Mouse (Mus musculus) adrenal gland, adult 8-10 months (tissue): ENCODE measurements around the gene Tmem208. TPM values are rescaled to one million over a fixed set of nuclear protein-coding genes. Genes with fewer than 3 reads are reported as not detected.

Source experiments
- DNase-seq: peaks from one replicate; pipeline ENCODE4 v3.0.0; 2022
- microRNA-seq, 2 experiments: library from miRNA; unstranded; fragments of <30 nt; microRNA quantifications; one replicate each; pipeline ENCODE4 v1.2.0; 2022
- total RNA-seq, 4 experiments: library from RNA; stranded (reverse); gene quantifications; 2 replicates each; pipeline ENCODE4 v1.2.4; 2022

Tmem208 gene
- total RNA-seq, 4 experiments from 2014 or later = 62.1 to 66.9 (median 65.1) TPM

- DNase-seq = no peak
Measured at GRCm38 (mm10) chr8:105354549-105354948, 28.4 kb downstream of the Tmem208 start.

- DNase-seq = no peak
Measured at GRCm38 (mm10) chr8:105355179-105356024, 29.2 kb downstream of the Tmem208 start.

GRCm38 (mm10) chr8:105356681-105357080, 30.5 kb downstream of the Tmem208 start:
- DNase-seq = no peak

- DNase-seq = no peak
Measured at GRCm38 (mm10) chr8:105359208-105359607, 33.1 kb downstream of the Tmem208 start.

- no peak for DNase-seq
Measured at GRCm38 (mm10) chr8:105359646-105360045, 33.5 kb downstream of the Tmem208 start.

GRCm38 (mm10) chr8:105361751-105362702, 35.9 kb downstream of the Tmem208 start:
- no peak for DNase-seq

GRCm38 (mm10) chr8:105367107-105367506, 41.0 kb downstream of the Tmem208 start:
- DNase-seq = no peak

- DNase-seq = peak; percentile 33
Measured at GRCm38 (mm10) chr8:105372473-105372872, 46.3 kb downstream of the Tmem208 start.

GRCm38 (mm10) chr8:105373032-105373431, 46.9 kb downstream of the Tmem208 start, which contains the start of gene Plekhg4:
TSS of gene Plekhg4 (plus strand) at chr8:105373274.
- DNase-seq = peak; percentile 37

GRCm38 (mm10) chr8:105374513-105374966, 48.4 kb downstream of the Tmem208 start:
- DNase-seq = no peak

- no peak for DNase-seq
Measured at GRCm38 (mm10) chr8:105378673-105379072, 52.5 kb downstream of the Tmem208 start.

- no peak for DNase-seq
Measured at GRCm38 (mm10) chr8:105380308-105380707, 54.2 kb downstream of the Tmem208 start.

GRCm38 (mm10) chr8:105384070-105384469, 57.9 kb downstream of the Tmem208 start:
- DNase-seq = no peak

Small RNAs within 50 kb of the gene (microRNA-seq; reads per million reads assigned to microRNA genes)
- gene Gm27320 = 0 reads per million in 2 experiments
- gene Mir328 = 2,452 to 2,822 reads per million in 2 experiments

Other genes with a start within 250 kb of the Tmem208 start
- under 1 TPM in 1 of 4 experiments, not detected in 3; 0.73 TPM for gene Ces3b, start 242.6 kb upstream of the Tmem208 start, total RNA-seq
- under 1 TPM in 2 of 4 experiments, not detected in 2; 0.16 to 0.24 TPM for gene Ces4a, start 194.6 kb upstream of the Tmem208 start, total RNA-seq
- gene Cbfb, start 155.7 kb upstream of the Tmem208 start, total RNA-seq = 100 to 1,000 TPM in 2 of 4 experiments, 10 to 100 TPM in 2; 71.5 to 127 (median 93.2) TPM
- 10 to 100 TPM; 25.0 to 31.8 (median 28.4) TPM for gene D230025D16Rik, start 101.2 kb upstream of the Tmem208 start, total RNA-seq
- gene B3gnt9, start 71.2 kb upstream of the Tmem208 start, total RNA-seq = 1 to 10 TPM; 3.5 to 5.9 (median 4.6) TPM
- gene Tradd, start 61.7 kb upstream of the Tmem208 start, total RNA-seq = 10 to 100 TPM; 15.5 to 20.0 (median 19.2) TPM
- gene Fbxl8, start 61.7 kb upstream of the Tmem208 start, total RNA-seq = 1 to 10 TPM; 3.9 to 5.4 (median 4.5) TPM
- gene Hsf4, start 56.6 kb upstream of the Tmem208 start, total RNA-seq = 1 to 10 TPM; 2.1 to 4.8 (median 3.3) TPM
- gene Nol3, start 50.2 kb upstream of the Tmem208 start, total RNA-seq = 10 to 100 TPM in 1 of 4 experiments, 1 to 10 TPM in 3; 5.5 to 11.7 (median 6.5) TPM
- 1 to 10 TPM; 2.6 to 5.0 (median 4.6) TPM for gene 4931428F04Rik, start 36.5 kb upstream of the Tmem208 start, total RNA-seq
- gene Exoc3l, start 30.3 kb upstream of the Tmem208 start, total RNA-seq = 10 to 100 TPM; 20.0 to 57.6 (median 36.8) TPM
- gene E2f4, start 28.7 kb upstream of the Tmem208 start, total RNA-seq = 10 to 100 TPM; 39.5 to 53.6 (median 42.0) TPM
- 10 to 100 TPM in 2 of 4 experiments, 1 to 10 TPM in 2; 7.0 to 14.0 (median 9.3) TPM for gene Elmo3, start 20.8 kb upstream of the Tmem208 start, total RNA-seq
- 10 to 100 TPM in 2 of 4 experiments, 1 to 10 TPM in 2; 3.1 to 14.2 (median 8.5) TPM for gene Lrrc29, start 76 bp upstream of the Tmem208 start, total RNA-seq
- gene Fhod1, start 21.6 kb downstream of the Tmem208 start, total RNA-seq = 10 to 100 TPM; 11.8 to 21.9 (median 17.1) TPM
- 1 to 10 TPM in 3 of 4 experiments, under 1 TPM in 1; 0.73 to 1.9 (median 1.4) TPM for gene Slc9a5, start 22.5 kb downstream of the Tmem208 start, total RNA-seq
- gene Plekhg4, start 46.9 kb downstream of the Tmem208 start, total RNA-seq = 1 to 10 TPM in 2 of 4 experiments, under 1 TPM in 2; 0.42 to 2.7 (median 1.3) TPM
- under 1 TPM in 1 of 4 experiments, not detected in 3; 0.15 TPM for gene Kctd19, start 87.1 kb downstream of the Tmem208 start, total RNA-seq
- gene Lrrc36, start 87.2 kb downstream of the Tmem208 start, total RNA-seq = 10 to 100 TPM in 1 of 4 experiments, 1 to 10 TPM in 3; 4.1 to 10.1 (median 7.0) TPM
- 10 to 100 TPM; 28.3 to 40.2 (median 33.0) TPM for gene Tppp3, start 145.2 kb downstream of the Tmem208 start, total RNA-seq
- gene Zdhhc1, start 170.5 kb downstream of the Tmem208 start, total RNA-seq = 10 to 100 TPM; 20.6 to 40.1 (median 31.3) TPM
- gene Hsd11b2, start 192.4 kb downstream of the Tmem208 start, total RNA-seq = under 1 TPM; 0.56 to 0.98 (median 0.82) TPM
- gene Atp6v0d1, start 239.7 kb downstream of the Tmem208 start, total RNA-seq = 100 to 1,000 TPM; 113 to 135 (median 122) TPM